Mouse (Mus musculus) splenic B cell, adult 2 months (primary cell): ENCODE measurements around the gene Ap4m1.
A peak's percentile ranks its signal among the peaks of the same experiment; 100 is the strongest.
"Not testable (repeated sequence)": the region's sequence is repeated elsewhere in the genome, so short reads cannot be mapped to it uniquely, and the experiment has no call there.

ENCODE experiments used
- DNase-seq: peaks from one replicate; pipeline ENCODE4 v3.0.0-alpha.2; 2011; ENCODE audit warnings: low read depth, low spot score
- H3K27me3 ChIP-seq: 2 replicates; pipeline ENCODE4 v1.6.1; 2012; ENCODE audit warnings: mild to moderate bottlenecking, low read length, moderate library complexity, mixed read lengths; ENCODE audit not compliant: control insufficient read depth, poor library complexity, insufficient read depth, severe bottlenecking
- H3K36me3 ChIP-seq: 2 replicates; pipeline ENCODE4 v1.6.1; 2012; ENCODE audit warnings: mild to moderate bottlenecking, low read length, moderate library complexity, mixed read lengths; ENCODE audit not compliant: control insufficient read depth, poor library complexity, insufficient read depth, severe bottlenecking

Gene Ap4m1

DNA sequence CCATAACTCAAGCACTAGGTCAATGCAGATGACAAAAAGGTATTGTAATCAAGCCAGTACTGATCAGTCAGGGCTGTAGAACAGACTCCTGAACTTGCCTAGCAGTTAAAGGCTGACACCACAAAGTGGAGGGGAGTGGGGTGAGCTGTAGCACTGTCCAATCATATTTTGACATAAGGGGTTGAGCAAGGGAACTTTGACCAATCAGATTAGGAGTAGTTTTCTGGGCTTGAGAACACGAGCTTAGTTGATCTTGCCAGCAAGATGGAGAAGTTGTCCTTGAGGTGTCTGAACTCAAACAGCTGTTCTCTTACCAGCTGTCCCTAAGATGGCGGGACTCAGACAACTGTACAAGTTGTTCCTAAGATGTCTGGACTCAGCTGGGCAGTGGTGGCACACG, 1.4 kb downstream of the Ap4m1 start:
- no peak for DNase-seq
- Histone ChIP-seq H3K27me3 (no peaks in the 10 kb centered on the region), H3K36me3 (peaks cover 4% of the 10 kb centered on the region)

GRCm38 (mm10) chr5:138186950-138187638, 15.3 kb downstream of the Ap4m1 start, which contains the start of the genes Taf6 and Cnpy4:
TSS of gene Taf6 (minus strand) at chr5:138187451.
TSS of gene Cnpy4 (plus strand) at chr5:138187485.
- no peaks in the 10 kb centered on the region for H3K27me3 ChIP-seq
- DNase-seq = peak; percentile 94
- no peaks in the 10 kb centered on the region; the same call in none of the 2 replicates for H3K36me3 ChIP-seq

- no peaks in the 10 kb centered on the region for H3K27me3 ChIP-seq
- peak; percentile 87 for DNase-seq
- no peaks in the 10 kb centered on the region; the same call in 1 of the 2 replicates for H3K36me3 ChIP-seq
Observed at GRCm38 (mm10) chr5:138187661-138188306, 16.0 kb downstream of the Ap4m1 start.

- no peaks in the 10 kb centered on the region for H3K27me3 ChIP-seq
- peak; percentile 82 for DNase-seq
Observed at GRCm38 (mm10) chr5:138193771-138194727, 22.2 kb downstream of the Ap4m1 start, which contains the start of gene Mblac1. TSS of gene Mblac1 (plus strand) at chr5:138194314.

GRCm38 (mm10) chr5:138194755-138195345, 23.0 kb downstream of the Ap4m1 start:
- peak; percentile 27 for DNase-seq
- H3K36me3 ChIP-seq = no peaks in the 10 kb centered on the region
- no peaks in the 10 kb centered on the region for H3K27me3 ChIP-seq

More at GRCm38 (mm10) chr5:138193771-138194727, 22.2 kb downstream of the Ap4m1 start, which contains the start of gene Mblac1:
- H3K36me3 ChIP-seq = no peaks in the 10 kb centered on the region

DNA sequence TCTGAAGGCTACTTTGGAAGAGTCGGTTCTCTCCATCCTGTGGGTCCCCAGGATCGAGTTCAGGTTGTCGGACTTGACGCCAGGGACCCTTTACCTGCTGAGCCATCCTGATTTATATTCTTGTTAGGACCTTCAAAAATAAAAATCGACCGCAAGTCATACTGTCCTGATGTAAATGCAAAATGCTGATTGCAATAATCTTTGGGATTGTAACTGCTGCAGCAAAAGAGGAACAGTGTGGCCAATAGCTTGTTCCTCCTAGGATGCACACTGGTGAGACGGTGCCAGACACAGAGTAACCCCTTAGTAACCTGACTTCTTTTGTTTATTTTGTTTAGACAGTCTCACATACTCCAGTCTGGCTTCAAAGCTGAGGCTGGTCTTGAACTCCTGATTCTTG, 23.7 kb downstream of the Ap4m1 start:
- H3K36me3 ChIP-seq = no peaks in the 10 kb centered on the region
- H3K27me3 ChIP-seq = no peaks in the 10 kb centered on the region
- DNase-seq = no peak

DNA sequence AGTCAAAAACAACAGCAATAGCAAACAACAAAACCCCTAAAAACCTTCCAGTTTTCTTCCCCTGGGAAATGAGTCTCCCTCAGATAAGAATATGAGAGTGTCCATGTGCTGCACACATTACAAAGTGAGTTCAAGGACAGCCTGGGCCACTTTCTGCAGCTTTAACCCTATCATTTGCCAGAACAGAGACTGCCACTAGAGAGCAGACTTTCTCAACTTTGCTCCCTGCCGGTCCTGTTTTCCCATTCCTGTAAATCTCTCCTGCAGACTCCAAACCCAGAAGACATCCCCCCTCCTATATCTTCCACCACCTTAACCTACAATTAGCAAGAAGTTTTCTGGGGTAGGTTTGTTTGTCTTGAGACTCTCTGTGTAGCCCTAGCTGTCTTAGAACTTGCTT, 27.8 kb downstream of the Ap4m1 start:
- no peaks in the 10 kb centered on the region for H3K36me3 ChIP-seq
- H3K27me3 ChIP-seq = no peaks in the 10 kb centered on the region
- no peak for DNase-seq

- Histone ChIP-seq H3K27me3 (no peaks in the 10 kb centered on the region), H3K36me3 (no peaks in the 10 kb centered on the region)
- DNase-seq = no peak
Observed at GRCm38 (mm10) chr5:138202086-138202485, 30.3 kb downstream of the Ap4m1 start.

GRCm38 (mm10) chr5:138207253-138207652, 35.5 kb downstream of the Ap4m1 start:
- DNase-seq = no peak
- Histone ChIP-seq H3K36me3 (no peaks in the 10 kb centered on the region), H3K27me3 (no peaks in the 10 kb centered on the region)

DNA sequence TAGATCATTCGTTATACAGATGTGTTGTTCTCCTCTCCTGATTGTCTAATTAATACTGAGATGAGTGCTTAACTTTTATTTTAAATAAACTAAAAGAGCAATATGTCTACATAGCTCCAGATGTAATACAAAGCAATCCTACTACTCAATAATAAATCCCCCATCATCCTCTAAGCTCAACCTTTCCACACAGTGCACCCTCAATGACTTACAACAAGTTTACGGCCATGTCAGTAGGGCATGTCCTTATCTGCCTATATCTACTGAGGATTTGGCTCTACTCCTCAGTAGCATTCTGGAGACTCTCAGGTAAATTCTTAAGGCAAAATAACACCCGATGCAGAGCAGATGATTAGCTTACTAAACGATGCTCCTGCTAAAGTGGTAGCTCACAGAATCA, 36.1 kb downstream of the Ap4m1 start:
- no peaks in the 10 kb centered on the region for H3K36me3 ChIP-seq
- H3K27me3 ChIP-seq = no peaks in the 10 kb centered on the region
- no peak for DNase-seq

- not testable (repeated sequence) for H3K27me3 ChIP-seq, H3K36me3 ChIP-seq
- peak; percentile 26 for DNase-seq
Observed at GRCm38 (mm10) chr5:138216632-138217031, 44.8 kb downstream of the Ap4m1 start.

DNA sequence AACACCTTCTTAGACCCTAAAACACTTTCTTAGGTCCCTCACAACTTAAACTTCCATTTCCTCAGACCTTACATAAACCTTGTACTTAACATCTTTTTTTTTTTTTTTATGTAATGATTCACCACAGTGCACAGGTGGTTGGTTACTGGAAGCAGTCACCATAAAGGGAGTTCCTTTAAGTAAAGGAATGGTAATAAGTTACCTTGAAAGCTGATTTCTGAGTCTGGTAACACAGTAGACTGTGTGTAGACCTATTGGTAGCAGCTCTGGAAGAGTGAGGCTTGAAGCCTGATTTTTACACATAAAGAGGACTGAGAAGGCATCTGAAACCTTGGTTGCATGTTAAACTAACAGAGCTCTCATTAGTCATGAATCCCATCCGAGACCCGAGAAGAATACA, 48.1 kb downstream of the Ap4m1 start:
- no peaks in the 10 kb centered on the region for H3K27me3 ChIP-seq
- H3K36me3 ChIP-seq = no peaks in the 10 kb centered on the region
- DNase-seq = no peak

DNA sequence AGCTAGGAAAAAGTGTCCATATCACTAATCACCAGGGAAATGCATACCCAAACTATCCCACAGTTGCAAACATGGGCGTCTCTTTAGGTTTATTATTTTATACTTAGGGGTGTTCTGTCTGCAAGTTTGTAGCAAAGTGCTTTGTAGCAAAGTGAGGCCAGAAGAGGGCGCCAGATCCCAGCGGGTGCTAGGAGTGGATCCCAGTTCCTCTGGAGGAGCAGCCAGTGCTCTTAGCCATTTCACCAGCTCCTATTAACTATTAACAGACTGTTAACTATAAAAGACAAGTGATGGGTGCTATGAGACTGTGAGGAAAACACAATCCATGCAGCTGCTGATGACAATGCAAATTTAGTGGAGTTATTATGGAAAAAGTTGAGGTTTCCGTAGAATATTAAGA, 50.3 kb downstream of the Ap4m1 start:
- H3K27me3 ChIP-seq = no peaks in the 10 kb centered on the region
- peak; percentile 84 for DNase-seq
- H3K36me3 ChIP-seq = no peaks in the 10 kb centered on the region

GRCm38 (mm10) chr5:138223287-138223686, 51.5 kb downstream of the Ap4m1 start:
- Histone ChIP-seq H3K27me3 (no peaks in the 10 kb centered on the region), H3K36me3 (no peaks in the 10 kb centered on the region)
- no peak for DNase-seq
